Mouse (Mus musculus) embryonic facial prominence, embryonic 12.5 days (tissue): ENCODE measurements at regions not wholly inside any gene's neighbourhood (a gene's known extent, or its start where the extent isn't known, plus 50 kb on each side); places are given as distances from the start of the nearest gene placed in this dataset.

Experiments used
- ATAC-seq: fragments of 200-750 bp; cut with Nextera tagmentation; 2 replicates; pipeline ENCODE4 v1.8.0; 2017; ENCODE audit not compliant: insufficient number of reproducible peaks, insufficient read depth, low FRiP score, low TSS enrichment
- H3K27ac ChIP-seq: fragments of 300-500 bp; sonication (generic); 2 replicates; pipeline ENCODE4 v1.5.1; 2016; ENCODE audit warnings: mild to moderate bottlenecking
- H3K27me3 ChIP-seq: fragments of 300-500 bp; sonication (generic); 2 replicates; pipeline ENCODE4 v1.6.1; 2016; ENCODE audit warnings: mild to moderate bottlenecking, moderate library complexity
- H3K36me3 ChIP-seq: fragments of 300-500 bp; sonication (generic); 2 replicates; pipeline ENCODE4 v1.6.1; 2016; ENCODE audit warnings: mild to moderate bottlenecking
- H3K4me1 ChIP-seq: fragments of 300-500 bp; sonication (generic); 2 replicates; pipeline ENCODE4 v1.6.1; 2016
- H3K4me2 ChIP-seq: fragments of 300-500 bp; sonication (generic); replicated peaks from 2 replicates; pipeline ENCODE4 v1.6.1; 2016; ENCODE audit warnings: mild to moderate bottlenecking, moderate library complexity
- H3K4me3 ChIP-seq: fragments of 300-500 bp; sonication (generic); 2 replicates; pipeline ENCODE4 v1.5.1; 2016; ENCODE audit warnings: mild to moderate bottlenecking
- H3K9ac ChIP-seq: fragments of 300-500 bp; sonication (generic); 2 replicates; pipeline ENCODE4 v1.6.1; 2016; ENCODE audit warnings: mild to moderate bottlenecking, moderate library complexity
- H3K9me3 ChIP-seq: fragments of 300-500 bp; sonication (generic); 2 replicates; pipeline ENCODE4 v1.6.1; 2016; ENCODE audit warnings: mild to moderate bottlenecking, moderate library complexity
- WGBS: fragments of 180-500 bp; shearing (Covaris S2); methylation state at CpG from one replicate; pipeline ENCODE4 v1.1.7; 2016; 5-methylcytosine and 5-hydroxymethylcytosine counted together

DNA sequence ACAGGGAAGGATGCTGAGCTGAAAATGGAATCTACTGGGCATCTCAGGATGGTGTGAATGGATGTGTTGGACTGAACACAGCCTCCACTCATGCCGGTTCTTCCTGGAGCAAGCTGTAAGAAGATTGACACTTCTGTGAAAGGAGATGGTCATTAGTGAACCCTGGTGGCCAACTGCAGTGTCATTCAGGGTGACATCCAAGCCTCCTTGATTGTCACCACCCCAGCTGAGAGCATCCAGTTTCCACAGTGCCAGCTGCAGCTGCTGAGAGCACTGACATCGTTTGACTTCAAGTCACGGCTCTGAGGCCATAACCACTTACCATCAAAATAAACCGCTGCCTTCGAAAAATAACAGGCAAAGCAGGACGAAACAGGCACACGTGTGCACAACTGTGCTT lies 121.9 kb upstream of the Agap1 start:
- no peaks in the 10 kb centered on the region for H3K9me3 ChIP-seq
- 0 out of 2 replicates have a peak, but pooled peaks cover 3% of the 10 kb centered on the region for H3K27me3 ChIP-seq
- H3K27ac ChIP-seq = no peak overlapping the region
- H3K4me2 ChIP-seq = no peak overlapping the region
- no peaks in the 10 kb centered on the region; the same call in 1 of the 2 replicates for H3K4me1 ChIP-seq
- no peak overlapping the region for H3K9ac ChIP-seq
- WGBS = 70% methylated on average over 7 of the region's 7 CpGs
- no peak overlapping the region for H3K4me3 ChIP-seq
- H3K36me3 ChIP-seq = no peaks in the 10 kb centered on the region
- no peak for ATAC-seq

DNA sequence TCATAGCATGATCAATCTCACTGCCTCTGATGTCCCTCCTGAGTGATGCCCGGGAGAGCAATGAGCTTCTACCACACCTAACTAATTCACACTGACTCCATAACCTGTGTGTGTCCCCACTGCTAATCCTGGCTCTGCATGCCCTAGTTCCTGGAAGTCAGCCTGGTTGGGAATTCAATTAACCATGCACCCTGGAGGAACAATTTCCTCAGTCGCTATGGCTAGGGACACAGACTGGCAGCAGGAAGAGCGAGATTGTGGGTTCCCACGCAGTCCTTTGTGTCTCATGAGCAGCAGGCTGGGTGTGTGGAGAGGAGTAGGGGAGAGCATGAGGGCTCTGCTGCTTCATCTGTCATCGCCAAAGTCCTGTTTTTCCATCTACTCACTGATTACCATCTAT lies 116.7 kb upstream of the Agap1 start:
- no peak overlapping the region for H3K9ac ChIP-seq
- 0 out of 2 replicates have a peak, but pooled peaks cover 3% of the 10 kb centered on the region for H3K27me3 ChIP-seq
- no peaks in the 10 kb centered on the region for H3K36me3 ChIP-seq
- no peak overlapping the region for H3K27ac ChIP-seq
- WGBS = 76% methylated on average over 5 of the region's 5 CpGs
- no peak overlapping the region for H3K4me3 ChIP-seq
- no peaks in the 10 kb centered on the region; the same call in 1 of the 2 replicates for H3K4me1 ChIP-seq
- H3K4me2 ChIP-seq = no peak overlapping the region
- no peak for ATAC-seq
- H3K9me3 ChIP-seq = no peaks in the 10 kb centered on the region

DNA sequence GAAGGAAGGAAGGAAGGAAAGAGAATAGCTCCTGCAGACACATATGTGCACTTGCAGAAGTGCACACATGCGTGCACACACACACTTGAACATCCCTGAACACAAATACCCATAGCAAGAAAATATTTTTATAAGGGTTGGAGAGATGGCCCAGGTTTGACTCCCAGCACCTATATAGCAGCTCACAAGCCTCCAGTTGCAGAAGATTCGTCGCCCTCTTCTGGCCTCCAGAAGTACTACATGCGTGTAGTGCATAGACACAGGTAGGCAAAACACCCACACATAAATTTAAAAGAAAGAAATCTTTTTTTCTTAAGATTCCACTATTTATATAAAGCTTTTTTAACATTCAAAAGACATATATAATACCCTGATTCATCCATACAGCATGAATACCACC lies 111.8 kb upstream of the Agap1 start:
- Histone ChIP-seq H3K4me2 (no peak overlapping the region), H3K4me1 (no peaks in the 10 kb centered on the region), H3K9ac (no peak overlapping the region), H3K36me3 (no peaks in the 10 kb centered on the region), H3K27me3 (no peaks in the 10 kb centered on the region), H3K4me3 (no peak overlapping the region), H3K9me3 (no peaks in the 10 kb centered on the region), H3K27ac (no peak overlapping the region)
- WGBS = 47% methylated on average over 4 of the region's 4 CpGs
- no peak for ATAC-seq

DNA sequence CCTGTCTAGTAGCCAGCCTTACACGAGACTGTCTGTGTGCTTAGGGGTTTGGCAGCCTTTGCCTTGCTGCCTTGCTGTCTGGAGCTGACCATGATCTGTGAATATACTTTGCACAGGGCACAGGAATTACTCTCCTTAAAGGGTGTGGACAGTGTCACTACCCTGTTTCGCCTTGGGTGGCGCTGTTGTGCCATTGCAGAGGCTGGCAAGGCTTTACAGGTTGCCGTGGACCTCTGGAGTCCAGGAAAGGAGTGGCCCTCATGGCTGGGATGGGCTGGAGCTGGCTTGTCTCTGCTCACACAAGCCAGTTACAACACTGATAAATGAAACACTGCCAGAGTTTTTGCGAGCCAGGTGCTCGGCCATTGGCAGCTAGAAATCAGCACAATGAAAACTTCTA lies 110.1 kb upstream of the Agap1 start:
- H3K27ac ChIP-seq = no peak overlapping the region
- no peaks in the 10 kb centered on the region for H3K4me1 ChIP-seq
- no peak overlapping the region for H3K4me3 ChIP-seq
- WGBS = 39% methylated on average over 6 of the region's 6 CpGs
- no peaks in the 10 kb centered on the region for H3K9me3 ChIP-seq
- H3K4me2 ChIP-seq = no peak overlapping the region
- H3K36me3 ChIP-seq = no peaks in the 10 kb centered on the region
- H3K9ac ChIP-seq = no peak overlapping the region
- ATAC-seq = no peak
- H3K27me3 ChIP-seq = no peaks in the 10 kb centered on the region

DNA sequence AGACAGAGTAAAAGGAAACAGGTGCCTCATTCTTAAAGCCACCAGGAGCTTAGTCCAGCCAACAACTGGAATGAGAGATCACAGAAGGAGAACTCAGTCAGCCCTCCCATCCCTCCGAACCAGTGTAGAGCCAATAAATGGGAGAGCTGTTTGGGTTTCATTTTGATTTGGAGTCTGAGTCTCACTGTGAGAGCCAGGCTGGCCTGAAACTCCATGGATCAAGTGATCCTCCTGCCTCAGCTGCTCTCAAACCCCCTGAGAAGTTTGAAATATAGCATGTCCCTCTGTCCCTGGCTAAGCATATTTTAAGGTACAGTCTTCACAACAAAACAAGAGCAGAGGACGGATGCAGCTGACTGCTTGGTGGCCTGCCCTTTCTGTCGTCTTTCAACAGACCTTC lies 107.3 kb upstream of the Agap1 start:
- no peak for ATAC-seq

DNA sequence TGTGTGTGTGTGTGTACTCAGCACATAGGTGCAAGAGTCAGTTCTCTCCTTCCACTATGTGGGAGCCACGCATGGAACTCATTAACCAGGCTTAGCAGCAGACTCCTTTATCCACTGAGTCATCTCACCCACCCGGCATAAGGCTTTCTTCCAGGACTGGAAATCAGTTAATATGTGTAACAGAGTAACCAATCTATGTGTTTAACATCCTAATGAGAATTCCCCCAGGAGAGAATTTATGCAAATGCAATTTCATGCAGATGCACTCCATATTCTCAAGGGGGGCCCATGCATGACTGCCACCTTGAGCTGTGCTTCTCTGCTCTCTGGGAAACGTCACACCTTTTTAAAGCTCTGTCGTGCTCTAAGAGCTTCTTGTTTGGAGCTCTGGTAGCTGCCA lies 101.7 kb upstream of the Agap1 start:
- Histone ChIP-seq H3K4me2 (no peak overlapping the region), H3K4me3 (no peak overlapping the region), H3K27me3 (no peaks in the 10 kb centered on the region), H3K4me1 (no peaks in the 10 kb centered on the region), H3K27ac (no peak overlapping the region), H3K36me3 (no peaks in the 10 kb centered on the region), H3K9me3 (peaks cover 5% of the 10 kb centered on the region), H3K9ac (no peak overlapping the region)
- ATAC-seq = no peak
- 50% methylated on average over 4 of the region's 4 CpGs for WGBS

More for the DNA sequence above, 107.3 kb upstream of the Agap1 start:
- Histone ChIP-seq H3K27me3 (no peaks in the 10 kb centered on the region), H3K36me3 (no peaks in the 10 kb centered on the region), H3K4me2 (no peak overlapping the region), H3K4me1 (no peaks in the 10 kb centered on the region), H3K9me3 (no peaks in the 10 kb centered on the region), H3K9ac (no peak overlapping the region), H3K27ac (no peak overlapping the region), H3K4me3 (no peak overlapping the region)
- 67% methylated on average over 3 of the region's 3 CpGs for WGBS

DNA sequence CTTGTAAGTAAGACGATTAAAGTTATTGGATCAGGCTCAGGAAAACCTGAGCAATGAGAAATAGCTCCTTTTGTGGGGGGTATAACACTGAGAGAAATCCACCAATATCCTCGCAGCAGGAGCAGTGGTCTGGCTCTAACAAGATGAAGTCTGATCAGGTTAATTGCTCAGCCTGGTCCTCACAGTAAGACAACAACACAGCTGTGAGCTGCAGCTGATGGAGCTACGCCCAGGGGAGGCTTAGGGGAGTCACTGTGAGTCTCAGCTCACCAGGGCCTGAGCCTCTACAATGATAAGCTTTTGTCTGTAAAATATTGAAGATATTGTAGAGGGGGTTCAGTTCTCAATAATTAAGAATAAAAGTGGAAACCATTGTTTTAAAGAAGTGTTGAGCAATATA lies 95.3 kb upstream of the Agap1 start:
- no peak overlapping the region for H3K4me3 ChIP-seq
- H3K27me3 ChIP-seq = no peaks in the 10 kb centered on the region
- WGBS = 57% methylated on average over 3 of the region's 3 CpGs
- no peak for ATAC-seq
- H3K27ac ChIP-seq = no peak overlapping the region
- H3K4me1 ChIP-seq = no peaks in the 10 kb centered on the region
- no peak overlapping the region for H3K4me2 ChIP-seq
- H3K9me3 ChIP-seq = peaks cover 5% of the 10 kb centered on the region
- no peak overlapping the region for H3K9ac ChIP-seq
- no peaks in the 10 kb centered on the region for H3K36me3 ChIP-seq

DNA sequence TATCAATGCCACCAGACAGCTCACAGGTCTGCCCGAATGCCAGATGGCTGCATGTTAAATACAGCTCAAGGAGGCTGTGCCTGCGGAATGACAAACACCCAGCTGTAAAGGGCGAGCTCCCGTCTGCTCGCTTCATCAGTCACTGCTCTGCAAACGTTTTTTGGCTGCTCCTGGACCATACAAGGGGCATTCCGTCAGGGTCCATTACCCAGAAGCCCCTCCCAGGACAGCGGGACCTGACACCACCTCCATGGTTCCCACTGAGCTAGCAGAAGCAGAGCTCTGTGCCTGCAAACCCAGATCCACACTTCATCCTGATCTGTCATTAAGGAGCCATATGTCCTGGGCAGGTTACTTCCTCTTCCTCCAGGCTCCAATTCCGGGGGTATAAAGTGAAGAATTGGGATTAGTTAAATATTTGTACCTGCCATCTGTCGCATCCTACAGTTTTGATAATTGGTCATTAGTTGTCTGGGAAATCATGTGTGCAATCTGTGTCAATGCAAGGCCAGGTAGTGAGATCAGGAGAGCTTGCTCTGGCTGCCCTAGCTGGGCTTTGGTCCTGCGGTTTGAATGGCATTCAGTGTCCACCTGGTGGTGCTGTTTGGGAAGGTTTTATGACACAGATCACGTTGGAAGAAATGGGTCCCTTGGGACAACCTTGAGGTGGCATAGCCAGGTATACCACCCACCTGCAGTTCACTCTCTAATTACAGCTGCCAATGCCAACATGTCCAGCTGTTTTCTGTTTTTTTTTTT lies 89.9 kb upstream of the Agap1 start:
- Histone ChIP-seq H3K27ac (no peak overlapping the region), H3K36me3 (no peaks in the 10 kb centered on the region), H3K4me1 (peaks cover 15% of the 10 kb centered on the region; the same call in 1 of the 2 replicates), H3K4me3 (no peak overlapping the region), H3K4me2 (no peak overlapping the region), H3K9ac (no peak overlapping the region), H3K9me3 (no peaks in the 10 kb centered on the region), H3K27me3 (no peaks in the 10 kb centered on the region)
- no peak for ATAC-seq
- WGBS = 71% methylated on average over 12 of the region's 12 CpGs

DNA sequence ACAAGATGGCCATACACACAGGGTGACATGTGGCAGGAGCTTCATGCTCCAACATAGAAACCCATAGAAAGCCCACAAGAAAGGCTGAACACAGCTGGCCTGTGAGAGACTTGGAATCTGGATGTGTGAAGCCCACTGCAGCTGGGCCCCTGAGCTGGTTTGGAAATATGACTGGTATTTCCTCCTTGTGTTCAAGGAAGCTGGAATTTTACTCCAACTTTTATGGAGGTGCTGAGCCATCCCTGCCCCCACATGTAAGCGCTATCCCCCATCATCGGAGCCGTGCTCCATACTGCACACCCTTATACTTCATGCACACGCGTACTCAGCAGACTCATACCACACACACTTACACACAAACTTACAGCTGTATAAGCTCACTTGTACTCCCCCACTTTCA lies 87.7 kb upstream of the Agap1 start:
- no peaks in the 10 kb centered on the region for H3K9me3 ChIP-seq
- no peak overlapping the region; the same call in 1 of the 2 replicates for H3K4me2 ChIP-seq
- H3K4me1 ChIP-seq = peaks cover 15% of the 10 kb centered on the region; the same call in 1 of the 2 replicates
- H3K9ac ChIP-seq = no peak overlapping the region
- H3K36me3 ChIP-seq = no peaks in the 10 kb centered on the region
- no peak overlapping the region for H3K4me3 ChIP-seq
- WGBS = 60% methylated on average over 5 of the region's 5 CpGs
- peak; percentile 73; the same call in 1 of the 2 replicates for ATAC-seq
- H3K27me3 ChIP-seq = no peaks in the 10 kb centered on the region
- H3K27ac ChIP-seq = peak overlapping the region; percentile 76

DNA sequence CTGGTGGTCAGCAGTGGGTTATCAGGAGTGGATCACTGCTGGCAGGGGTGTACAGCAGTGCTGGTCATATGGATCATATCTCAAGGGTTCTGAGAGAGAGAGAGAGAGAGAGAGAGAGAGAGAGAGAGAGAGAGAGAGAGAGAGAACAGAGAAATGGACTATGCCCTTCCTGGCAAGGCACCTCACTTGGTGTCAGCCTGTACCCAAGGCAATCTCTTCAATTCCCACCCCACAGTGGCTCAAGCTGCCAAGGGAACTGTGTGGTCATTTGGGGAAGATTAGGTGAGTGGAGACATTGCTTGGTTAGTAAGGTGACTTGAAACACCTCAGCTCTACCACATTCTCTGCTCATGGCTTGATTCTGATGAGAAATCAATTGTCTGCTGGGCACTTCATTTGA lies 80.8 kb upstream of the Agap1 start:
- H3K27ac ChIP-seq = no peak overlapping the region
- no peak overlapping the region for H3K4me3 ChIP-seq
- no peak overlapping the region for H3K9ac ChIP-seq
- no peaks in the 10 kb centered on the region for H3K36me3 ChIP-seq
- no peaks in the 10 kb centered on the region for H3K9me3 ChIP-seq
- H3K4me1 ChIP-seq = no peaks in the 10 kb centered on the region
- no peak for ATAC-seq
- no peak overlapping the region for H3K4me2 ChIP-seq
- no peaks in the 10 kb centered on the region for H3K27me3 ChIP-seq

DNA sequence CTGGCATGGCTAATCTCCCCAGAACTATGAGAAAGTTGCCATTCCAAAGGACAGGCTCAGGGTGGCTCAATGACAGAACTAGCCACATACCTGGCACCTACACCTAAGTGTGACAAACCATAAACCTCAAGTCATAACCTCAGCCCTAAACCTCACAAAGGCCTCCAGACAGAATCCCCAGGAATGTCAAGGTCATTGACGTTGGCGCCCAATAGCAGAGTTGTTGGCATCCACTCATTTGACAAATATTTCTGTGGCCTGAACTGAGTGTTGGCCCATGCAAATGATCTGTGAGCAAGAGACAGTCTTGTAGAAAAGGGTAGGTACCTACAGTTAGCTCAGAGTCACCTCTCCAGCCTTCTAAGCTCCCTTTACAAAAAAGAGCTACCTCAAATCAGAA lies 80.3 kb upstream of the Agap1 start:
- Histone ChIP-seq H3K9ac (no peak overlapping the region), H3K4me2 (no peak overlapping the region), H3K4me3 (no peak overlapping the region), H3K27ac (no peak overlapping the region), H3K27me3 (no peaks in the 10 kb centered on the region), H3K4me1 (no peaks in the 10 kb centered on the region), H3K9me3 (no peaks in the 10 kb centered on the region), H3K36me3 (no peaks in the 10 kb centered on the region)
- WGBS = 92% methylated on average over 2 of the region's 2 CpGs
- no peak for ATAC-seq

DNA sequence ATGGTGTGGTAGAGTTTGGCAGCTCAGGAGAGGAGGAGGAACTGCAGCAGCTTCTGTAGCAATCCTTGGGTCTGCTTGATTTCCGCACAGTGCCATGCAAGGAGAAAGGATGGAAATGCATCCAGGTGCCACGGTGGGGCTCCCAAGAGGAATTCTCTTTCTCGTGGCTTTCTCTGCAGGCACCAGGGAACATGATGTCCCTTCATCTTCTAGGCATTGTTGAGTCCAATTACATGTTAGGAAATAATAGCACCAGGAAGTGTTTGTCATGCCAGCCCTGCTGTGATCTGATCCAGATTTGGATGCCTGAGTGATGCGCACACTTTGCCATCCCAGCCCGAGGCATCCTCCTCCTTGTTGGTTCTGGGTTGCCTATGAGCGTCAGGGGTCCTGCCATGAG lies 72.6 kb upstream of the Agap1 start:
- Histone ChIP-seq H3K4me3 (no peak overlapping the region), H3K36me3 (no peaks in the 10 kb centered on the region), H3K27ac (no peak overlapping the region), H3K9me3 (no peaks in the 10 kb centered on the region), H3K4me2 (no peak overlapping the region), H3K27me3 (no peaks in the 10 kb centered on the region; the same call in 1 of the 2 replicates), H3K4me1 (no peaks in the 10 kb centered on the region), H3K9ac (no peak overlapping the region)
- 74% methylated on average over 6 of the region's 6 CpGs for WGBS
- ATAC-seq = no peak
